Mouse (Mus musculus) megakaryocyte progenitor cell, adult 5-6 weeks (primary cell): ENCODE measurements around the gene Homez. TPM values are rescaled to one million over a fixed set of nuclear protein-coding genes. Genes with fewer than 3 reads are reported as not detected.

ENCODE experiments used
- ATAC-seq: replicated peaks from 2 replicates; pipeline ENCODE4 v1.8.0; 2016; ENCODE audit warnings: mild to moderate bottlenecking, moderate TSS enrichment, inconsistent platforms; ENCODE audit not compliant: poor library complexity
- total RNA-seq, 2 experiments: library from RNA; stranded (forward) in 1 of 2; stranded (reverse) in 1 of 2; fragments of 157-497, 149-512 nt in 1 of 2; fragments of 200-1000 nt in 1 of 2; gene quantifications; 2 replicates each; pipeline versions ENCODE4 v1.2.3 to v1.2.4; 2015 to 2017

Homez gene
- total RNA-seq (2015) = 9.6 and 20.5 TPM in 2 replicates
- total RNA-seq (2017) = 10.0 and 15.0 TPM in 2 replicates

- no peak for ATAC-seq
Measured at GRCm38 (mm10) chr14:54870861-54871260, at the start of gene Homez. TSS of gene Homez (minus strand) at chr14:54870961.

- ATAC-seq = no peak
Measured at GRCm38 (mm10) chr14:54920076-54920685, 49.4 kb upstream of the Homez start.

DNA sequence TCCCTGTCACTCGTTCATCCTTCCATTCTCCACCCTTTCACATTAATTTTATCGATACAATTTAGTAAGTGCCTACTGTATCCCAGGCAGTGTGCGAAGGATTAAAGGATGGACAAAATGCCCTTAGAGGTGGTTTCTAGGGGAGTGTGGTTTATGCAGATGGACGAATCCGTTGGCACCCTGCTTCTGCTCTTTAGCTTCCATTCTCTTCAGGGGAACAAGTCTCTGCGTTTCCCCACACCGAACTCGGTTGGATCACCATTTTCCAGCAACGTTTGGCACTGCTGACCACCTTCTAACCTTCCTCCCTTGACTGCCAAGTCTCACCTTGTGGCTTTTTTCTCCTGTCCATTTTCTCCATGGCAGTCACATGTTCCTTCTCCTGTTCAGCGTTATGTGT is 42.6 kb upstream of the Homez start:
- ATAC-seq = no peak

GRCm38 (mm10) chr14:54912886-54913285 is 42.1 kb upstream of the Homez start, which contains the start of gene Slc22a17:
TSS of gene Slc22a17 (minus strand) at chr14:54913132.
- peak; percentile 70 for ATAC-seq

DNA sequence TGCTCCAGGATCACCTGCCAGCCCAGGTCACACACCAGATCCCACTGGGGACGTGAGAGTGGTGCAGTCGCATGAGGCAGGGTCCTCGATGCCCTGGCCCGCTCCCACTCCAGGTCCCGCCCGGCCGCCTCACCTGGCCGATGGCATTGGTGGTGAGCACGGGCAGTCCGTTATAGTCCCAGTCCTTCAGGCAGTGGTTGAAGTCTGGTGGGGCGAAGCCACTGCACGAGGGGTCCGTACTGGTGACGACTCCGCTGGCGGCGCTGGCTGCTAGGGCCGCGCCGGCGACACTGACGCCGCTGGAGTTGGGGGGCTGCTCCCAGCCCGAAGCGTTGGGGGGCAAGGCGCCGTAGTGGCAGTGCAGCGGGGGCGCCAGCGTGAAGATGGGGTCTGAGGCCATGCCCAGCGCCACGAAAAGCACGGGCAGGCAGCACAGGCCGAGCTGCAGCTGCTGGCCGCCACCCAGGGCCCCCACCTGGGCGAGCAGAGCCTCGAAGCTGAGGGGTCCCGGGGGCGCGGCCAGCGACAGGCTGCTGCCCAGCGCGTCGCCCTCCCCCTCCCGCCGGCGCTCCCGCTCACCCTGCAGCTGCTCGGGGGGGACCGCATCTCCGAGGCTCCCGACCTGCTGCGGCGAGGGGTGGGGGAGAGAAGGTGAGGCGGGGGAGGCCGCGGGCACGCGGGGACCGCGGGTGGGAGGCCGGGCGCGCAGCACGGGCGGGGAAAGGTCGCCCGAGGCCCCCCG is 41.5 kb upstream of the Homez start:
- ATAC-seq = no peak

- peak; percentile 42; the same call in 1 of the 2 replicates for ATAC-seq
Measured at GRCm38 (mm10) chr14:54908682-54909081, 37.9 kb upstream of the Homez start.

DNA sequence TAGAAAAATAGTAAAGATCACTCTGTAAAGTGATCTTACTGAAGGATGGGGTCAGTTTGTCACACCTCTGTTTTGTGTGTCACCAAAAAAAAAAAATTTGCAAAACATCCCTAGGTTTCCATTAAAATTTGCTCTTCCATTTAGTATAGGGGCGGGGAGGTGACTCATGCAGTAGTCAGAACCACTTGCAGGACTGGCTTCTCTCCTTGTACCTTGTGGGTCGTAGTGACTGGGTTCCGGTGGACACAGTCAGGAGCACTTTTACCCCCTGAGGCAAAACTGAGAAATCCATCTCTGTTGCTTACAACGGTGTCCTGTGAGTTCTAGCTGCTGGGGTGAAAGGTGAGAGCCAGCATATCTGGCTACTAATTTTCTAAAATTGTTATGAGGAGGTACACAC is 32.9 kb upstream of the Homez start:
- ATAC-seq = no peak

DNA sequence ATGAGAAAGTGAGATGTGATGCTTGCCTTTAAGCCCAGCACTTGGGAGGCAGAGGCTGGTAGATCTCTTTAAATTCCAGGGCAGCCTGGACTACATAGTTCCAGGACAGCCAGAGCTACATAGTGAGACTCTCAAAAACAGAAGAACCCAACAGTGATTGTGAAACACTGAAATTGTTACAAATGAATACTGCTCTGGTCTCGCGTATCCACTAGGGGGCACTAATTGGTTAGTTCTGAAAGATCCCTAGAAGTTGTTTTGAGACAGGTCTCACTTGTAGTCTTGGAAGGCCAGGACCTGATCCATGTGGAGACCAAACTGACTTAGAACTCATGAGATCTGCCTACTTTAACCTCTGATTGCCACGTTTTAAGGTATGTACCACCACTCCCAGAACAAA is 29.6 kb upstream of the Homez start:
- peak; percentile 88 for ATAC-seq

- no peak for ATAC-seq
Measured at GRCm38 (mm10) chr14:54897445-54897844, 26.7 kb upstream of the Homez start.

- peak; percentile 20 for ATAC-seq
Measured at GRCm38 (mm10) chr14:54894296-54895151, 23.8 kb upstream of the Homez start.

- peak; percentile 97 for ATAC-seq
Measured at GRCm38 (mm10) chr14:54893651-54894181, 23.0 kb upstream of the Homez start.

GRCm38 (mm10) chr14:54892200-54892599 is 21.4 kb upstream of the Homez start, which contains the start of gene Pabpn1:
TSS of gene Pabpn1 (plus strand) at chr14:54892500.
- ATAC-seq = no peak

GRCm38 (mm10) chr14:54885309-54885708 is 14.5 kb upstream of the Homez start:
- no peak for ATAC-seq

DNA sequence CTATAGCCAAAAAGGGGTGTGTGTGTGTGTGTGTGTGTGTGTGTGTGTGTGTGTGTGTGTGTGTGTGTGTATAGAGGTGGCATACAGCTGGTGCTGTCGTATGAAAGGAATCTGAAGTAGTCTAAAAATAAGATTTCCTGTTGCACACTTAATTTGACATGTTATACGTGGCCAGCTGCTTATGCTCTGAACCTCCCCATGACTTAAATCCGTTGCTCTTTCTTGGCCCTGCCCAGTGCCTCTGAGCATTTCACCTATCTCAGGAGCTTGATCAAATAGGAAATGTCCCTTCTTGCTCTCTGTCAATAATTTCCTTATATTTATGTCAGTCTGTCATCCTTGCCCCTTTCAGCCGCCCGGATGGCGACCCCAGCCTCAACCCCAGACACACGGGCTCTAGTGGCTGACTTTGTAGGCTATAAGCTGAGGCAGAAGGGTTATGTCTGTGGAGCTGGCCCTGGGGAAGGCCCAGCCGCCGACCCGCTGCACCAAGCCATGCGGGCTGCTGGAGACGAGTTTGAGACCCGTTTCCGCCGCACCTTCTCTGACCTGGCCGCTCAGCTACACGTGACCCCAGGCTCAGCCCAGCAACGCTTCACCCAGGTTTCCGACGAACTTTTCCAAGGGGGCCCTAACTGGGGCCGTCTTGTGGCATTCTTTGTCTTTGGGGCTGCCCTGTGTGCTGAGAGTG is 13.4 kb upstream of the Homez start:
- no peak; the same call in 1 of the 2 replicates for ATAC-seq

GRCm38 (mm10) chr14:54883154-54884021 is 12.6 kb upstream of the Homez start, which contains the start of the genes Bcl2l2 and Gm20521:
TSS of gene Bcl2l2 (plus strand) at chr14:54883377.
TSS of gene Gm20521 (plus strand) at chr14:54883441.
- peak; percentile 99 for ATAC-seq

GRCm38 (mm10) chr14:54877048-54877715 is 6.4 kb upstream of the Homez start, which contains the start of gene Ppp1r3e:
TSS of gene Ppp1r3e (minus strand) at chr14:54877550.
- ATAC-seq = peak; percentile 69

DNA sequence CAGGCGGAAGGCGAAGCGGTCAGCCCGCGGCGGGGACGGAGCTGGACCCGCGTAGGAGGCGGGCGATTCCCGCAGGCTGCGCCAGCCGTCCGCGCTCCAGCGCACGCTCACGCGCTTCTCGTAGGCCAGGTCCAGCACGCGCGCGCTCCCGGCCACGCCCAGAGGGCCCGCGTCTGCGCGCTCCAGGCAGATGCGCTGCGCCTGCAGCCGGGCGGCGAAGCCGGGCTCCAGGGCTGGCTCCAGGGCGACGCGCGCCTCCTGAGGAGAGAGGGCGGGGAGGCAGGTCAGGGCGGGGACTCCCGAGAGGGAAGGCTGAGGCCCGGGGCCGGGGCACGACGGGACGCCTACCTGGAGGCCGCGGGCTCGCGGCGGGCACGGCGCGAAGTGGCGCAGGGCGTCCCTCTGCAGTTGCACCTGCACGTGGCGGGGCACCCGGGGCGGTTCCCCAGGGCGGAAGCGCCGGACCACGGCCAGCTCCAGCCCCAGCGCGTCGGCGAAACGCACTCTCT is 5.8 kb upstream of the Homez start:
- peak; percentile 81 for ATAC-seq

DNA sequence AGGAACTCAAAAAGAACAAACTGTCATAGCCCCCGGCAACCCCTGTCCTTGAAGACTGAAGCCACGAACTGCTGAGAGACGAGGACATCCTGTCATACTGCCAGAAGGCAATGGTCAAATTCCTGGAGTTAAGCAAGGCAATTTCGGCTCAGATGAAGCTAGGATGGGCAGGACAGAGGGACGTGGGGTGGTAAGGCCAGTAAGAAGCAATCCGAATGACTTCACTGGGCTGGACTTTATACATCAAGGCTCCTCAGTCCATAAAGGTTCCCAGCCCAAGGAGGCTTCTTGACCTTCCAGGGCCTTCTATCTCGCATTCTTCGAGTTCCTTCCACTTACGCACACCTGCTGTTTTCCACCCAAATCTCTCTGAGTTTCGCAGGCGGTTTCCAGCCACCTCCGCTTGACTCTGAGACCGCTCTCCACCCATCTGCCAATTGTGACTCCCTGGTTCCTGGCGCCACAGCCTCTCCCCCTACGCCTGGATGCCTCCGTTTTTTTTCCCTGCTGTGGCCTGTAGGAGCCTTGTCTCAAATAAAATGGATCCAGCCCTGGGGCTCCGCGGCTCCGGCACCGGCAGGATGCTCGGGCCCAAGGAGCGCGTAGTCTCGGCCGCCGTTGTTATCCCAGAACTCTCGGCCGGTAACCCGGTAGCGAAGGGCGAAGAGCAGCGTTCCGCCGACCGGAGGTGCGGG is 5.2 kb upstream of the Homez start:
- peak; percentile 21; the same call in 1 of the 2 replicates for ATAC-seq
